Mouse (Mus musculus) liver, embryonic 15.5 days (tissue): ENCODE data around the gene Papss2. TPM values are rescaled to one million over a fixed set of nuclear protein-coding genes. Genes with fewer than 3 reads are reported as not detected.
A peak's percentile ranks its signal among the peaks of the same experiment; 100 is the strongest.

Experiments used
- ATAC-seq: fragments of 200-750 bp; cut with Nextera tagmentation; 2 replicates; pipeline ENCODE4 v1.8.0; 2017; ENCODE audit warnings: moderate number of reproducible peaks, mild to moderate bottlenecking, moderate library complexity; ENCODE audit not compliant: insufficient read depth
- H3K27ac ChIP-seq: fragments of 300-500 bp; sonication (generic); replicated peaks from 2 replicates; pipeline ENCODE4 v1.5.1; 2015; ENCODE audit warnings: mild to moderate bottlenecking, inconsistent platforms
- H3K27me3 ChIP-seq: fragments of 300-500 bp; sonication (generic); 2 replicates; pipeline ENCODE4 v1.6.1; 2015; ENCODE audit warnings: mild to moderate bottlenecking, inconsistent platforms
- H3K36me3 ChIP-seq: fragments of 300-500 bp; sonication (generic); replicated peaks from 2 replicates; pipeline ENCODE4 v1.6.1; 2015; ENCODE audit warnings: moderate library complexity, mild to moderate bottlenecking, inconsistent platforms
- H3K4me1 ChIP-seq: fragments of 300-500 bp; sonication (generic); replicated peaks from 2 replicates; pipeline ENCODE4 v1.6.1; 2015; ENCODE audit warnings: inconsistent platforms
- H3K4me2 ChIP-seq: fragments of 300-500 bp; sonication (generic); 2 replicates; pipeline ENCODE4 v1.6.1; 2015; ENCODE audit warnings: moderate library complexity, mild to moderate bottlenecking, inconsistent platforms
- H3K4me3 ChIP-seq: fragments of 300-500 bp; sonication (generic); replicated peaks from 2 replicates; pipeline ENCODE4 v1.5.1; 2015; ENCODE audit warnings: mild to moderate bottlenecking, inconsistent platforms
- H3K9ac ChIP-seq: fragments of 300-500 bp; sonication (generic); 2 replicates; pipeline ENCODE4 v1.6.1; 2015; ENCODE audit warnings: moderate library complexity, mild to moderate bottlenecking, inconsistent platforms
- H3K9me3 ChIP-seq: fragments of 300-500 bp; sonication (generic); replicated peaks from 2 replicates; pipeline ENCODE4 v1.6.1; 2016; ENCODE audit warnings: inconsistent platforms
- WGBS: fragments of 180-500 bp; shearing (Covaris S2); methylation state at CpG from one replicate; pipeline ENCODE4 v1.1.7; 2015; ENCODE audit warnings: mixed read lengths; ENCODE audit not compliant: insufficient replicate concordance; 5-methylcytosine and 5-hydroxymethylcytosine counted together
- polyA plus RNA-seq: library from polyadenylated mRNA; unstranded; fragments of >200 nt; fragmentation: Nextera tagmentation; extraction: Ambion mirVana; gene quantifications from 2 replicates; pipeline ENCODE4 v1.2.1, GENCODE M21; 2015

Papss2 gene
- polyA plus RNA-seq, 1 experiment from 2014 or later, result 5.9 TPM

DNA sequence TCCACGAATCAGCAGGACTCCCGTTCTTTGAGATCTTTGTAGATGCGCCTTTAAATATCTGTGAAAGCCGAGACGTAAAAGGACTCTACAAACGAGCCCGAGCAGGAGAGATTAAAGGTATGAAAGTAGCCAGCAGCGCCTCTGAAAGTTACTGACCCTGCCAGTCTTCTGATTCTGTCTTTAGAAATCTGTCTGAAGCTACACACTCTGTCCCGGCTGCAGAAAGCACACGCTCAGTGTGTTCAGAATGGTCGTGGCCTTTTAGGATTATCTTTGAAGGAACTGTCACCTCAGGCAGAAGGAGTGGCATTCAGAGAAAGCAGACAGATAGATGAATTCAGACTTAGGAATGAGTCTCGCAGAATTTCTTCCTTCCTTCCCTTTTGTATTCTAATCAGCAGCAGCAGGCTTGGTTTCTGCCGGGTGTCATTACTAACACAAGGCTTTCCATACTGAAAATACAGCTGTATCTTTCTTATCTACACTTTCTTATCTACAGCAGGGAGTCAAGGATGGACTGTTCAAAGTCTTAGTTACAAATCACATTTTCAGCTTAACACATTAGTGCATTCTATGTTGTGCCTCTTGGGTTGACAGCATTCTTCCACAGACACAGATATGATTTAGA, 42.8 kb downstream of the Papss2 start:
- peaks cover 22% of the 10 kb centered on the region for H3K4me1 ChIP-seq
- H3K27me3 ChIP-seq, result no peaks in the 10 kb centered on the region
- H3K9me3 ChIP-seq, result no peaks in the 10 kb centered on the region
- peaks cover 4% of the 10 kb centered on the region; the same call in 1 of the 2 replicates for H3K36me3 ChIP-seq
- ATAC-seq, result no peak
- H3K4me2 ChIP-seq, result peak overlapping the region; percentile 46; the same call in 1 of the 2 replicates
- 0 out of 2 replicates have a peak overlapping the region, but pooled peaks have one; percentile 78 for H3K27ac ChIP-seq
- H3K4me3 ChIP-seq, result no peak overlapping the region
- H3K9ac ChIP-seq, result no peak overlapping the region
- 26% methylated on average over 13 of the region's 13 CpGs for WGBS

DNA sequence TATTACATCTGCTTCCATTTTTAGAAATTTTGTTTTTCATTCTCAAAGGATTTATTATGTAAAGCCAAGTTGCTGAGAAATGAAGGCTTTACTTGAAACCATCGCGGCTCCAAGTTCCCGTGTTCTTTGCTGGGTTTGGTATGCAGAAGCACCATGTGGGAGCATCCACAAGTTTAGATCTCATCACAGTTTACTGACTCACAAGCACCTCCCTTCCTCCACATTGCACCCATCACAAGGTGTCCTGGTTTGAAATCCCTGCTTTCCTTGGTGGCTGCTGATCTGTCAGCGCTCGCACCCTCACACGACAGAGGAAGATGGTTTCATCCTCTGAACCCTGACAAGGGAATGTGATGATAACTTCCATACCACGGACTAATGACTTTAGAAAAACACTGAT, 45.9 kb downstream of the Papss2 start:
- ATAC-seq, result no peak
- H3K36me3 ChIP-seq, result peaks cover 8% of the 10 kb centered on the region; the same call in 1 of the 2 replicates
- 78% methylated on average over 7 of the region's 7 CpGs for WGBS

DNA sequence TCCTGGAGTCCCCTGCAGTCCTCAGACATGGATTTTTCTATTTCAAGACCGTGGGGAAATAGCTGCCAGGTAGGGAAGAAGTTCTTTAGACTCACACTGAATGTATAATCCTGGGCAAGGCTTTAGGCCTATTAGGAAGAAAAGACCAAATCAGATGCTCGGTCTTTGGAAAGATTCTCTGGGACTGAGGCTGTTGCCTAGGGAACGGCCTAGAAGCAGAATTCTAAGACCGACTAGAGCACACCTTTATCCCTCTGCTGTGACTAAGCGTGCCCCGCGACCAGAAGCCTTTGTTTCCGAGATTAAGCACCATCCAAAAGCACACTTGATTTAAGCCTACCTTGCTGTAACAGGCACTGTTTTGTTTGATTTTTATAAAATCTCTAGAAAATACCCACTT, 46.4 kb downstream of the Papss2 start:
- Histone ChIP-seq H3K27ac (no peak overlapping the region), H3K4me3 (no peak overlapping the region), H3K9me3 (no peaks in the 10 kb centered on the region), H3K4me2 (no peak overlapping the region), H3K9ac (no peak overlapping the region), H3K4me1 (peaks cover 19% of the 10 kb centered on the region), H3K27me3 (no peaks in the 10 kb centered on the region), H3K36me3 (peaks cover 8% of the 10 kb centered on the region; the same call in 1 of the 2 replicates)
- ATAC-seq, result no peak
- 78% methylated on average over 8 of the region's 8 CpGs for WGBS

More for the DNA sequence above, 45.9 kb downstream of the Papss2 start:
- no peak overlapping the region for H3K9ac ChIP-seq
- H3K4me3 ChIP-seq, result no peak overlapping the region
- no peak overlapping the region for H3K27ac ChIP-seq
- H3K4me1 ChIP-seq, result peaks cover 22% of the 10 kb centered on the region
- no peak overlapping the region for H3K4me2 ChIP-seq
- no peaks in the 10 kb centered on the region for H3K9me3 ChIP-seq
- no peaks in the 10 kb centered on the region for H3K27me3 ChIP-seq

DNA sequence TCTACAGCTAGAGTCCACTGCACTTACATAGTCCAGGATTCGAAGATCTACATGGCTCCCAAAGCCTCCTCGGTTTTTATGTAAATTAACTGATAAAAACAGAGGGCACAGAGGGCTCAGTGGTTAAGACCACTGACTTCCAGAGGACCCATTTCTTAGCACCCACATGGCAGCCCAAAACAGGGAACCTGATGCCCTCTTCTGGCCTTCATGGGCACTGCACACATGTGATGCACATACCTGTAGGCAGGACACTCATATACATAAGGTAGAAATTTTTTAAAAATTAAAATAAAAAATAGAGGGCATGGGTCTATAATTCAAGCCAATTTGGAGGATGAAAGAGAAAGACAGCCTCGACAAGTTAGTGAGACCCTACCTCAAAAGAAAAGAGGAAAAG, 48.1 kb downstream of the Papss2 start:
- Histone ChIP-seq H3K4me2 (no peak overlapping the region), H3K9ac (no peak overlapping the region), H3K9me3 (no peaks in the 10 kb centered on the region), H3K27me3 (no peaks in the 10 kb centered on the region), H3K4me3 (no peak overlapping the region), H3K4me1 (peaks cover 3% of the 10 kb centered on the region), H3K27ac (no peak overlapping the region), H3K36me3 (peaks cover 11% of the 10 kb centered on the region; the same call in 1 of the 2 replicates)
- no peak for ATAC-seq
- 69% methylated on average over 3 of the region's 3 CpGs for WGBS

DNA sequence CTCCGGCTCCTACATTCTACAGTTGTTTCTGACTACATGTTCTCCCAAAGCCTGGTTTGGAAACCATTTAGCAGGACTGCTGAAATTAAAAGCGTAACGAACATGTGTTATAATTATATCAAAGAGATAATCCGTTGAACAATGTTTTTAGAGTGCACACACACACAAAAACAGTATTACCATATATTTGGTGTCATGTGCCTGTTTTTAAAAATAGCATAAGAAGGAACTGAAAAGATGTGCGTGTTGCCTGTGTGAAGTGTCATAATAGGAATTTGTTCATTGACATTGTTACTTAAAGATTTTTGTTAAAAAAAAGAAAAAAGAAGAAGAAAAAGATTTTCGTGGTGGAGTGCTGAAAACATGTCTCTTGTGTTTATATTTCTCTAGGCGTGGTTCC, 50.3 kb downstream of the Papss2 start:
- no peaks in the 10 kb centered on the region for H3K9me3 ChIP-seq
- no peak overlapping the region for H3K4me3 ChIP-seq
- no peak overlapping the region for H3K4me2 ChIP-seq
- no peaks in the 10 kb centered on the region for H3K27me3 ChIP-seq
- WGBS, result 69% methylated on average over 7 of the region's 7 CpGs
- no peak for ATAC-seq
- no peak overlapping the region for H3K9ac ChIP-seq
- H3K27ac ChIP-seq, result no peak overlapping the region
- no peaks in the 10 kb centered on the region for H3K4me1 ChIP-seq
- H3K36me3 ChIP-seq, result peaks cover 11% of the 10 kb centered on the region; the same call in 1 of the 2 replicates

DNA sequence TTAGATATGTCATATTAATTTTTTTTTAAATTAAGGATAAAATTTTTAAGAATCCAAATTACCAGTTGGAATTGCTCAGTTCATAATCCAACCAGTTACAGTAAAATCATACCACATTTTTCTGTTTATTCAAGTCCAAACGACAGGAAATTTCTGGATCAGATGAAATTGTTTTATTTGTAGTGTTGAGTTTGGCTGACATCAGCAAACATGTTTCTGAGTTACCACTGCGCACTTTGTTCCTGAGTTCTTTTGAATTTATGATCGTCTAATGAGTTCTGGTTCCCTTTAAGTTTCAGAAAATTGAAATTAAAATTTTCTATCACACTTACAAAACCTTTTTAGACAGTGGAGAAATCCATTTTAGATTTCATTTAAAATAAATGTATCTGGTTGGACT, 50.8 kb downstream of the Papss2 start:
- no peak for ATAC-seq
- 71% methylated on average over 3 of the region's 3 CpGs for WGBS

DNA sequence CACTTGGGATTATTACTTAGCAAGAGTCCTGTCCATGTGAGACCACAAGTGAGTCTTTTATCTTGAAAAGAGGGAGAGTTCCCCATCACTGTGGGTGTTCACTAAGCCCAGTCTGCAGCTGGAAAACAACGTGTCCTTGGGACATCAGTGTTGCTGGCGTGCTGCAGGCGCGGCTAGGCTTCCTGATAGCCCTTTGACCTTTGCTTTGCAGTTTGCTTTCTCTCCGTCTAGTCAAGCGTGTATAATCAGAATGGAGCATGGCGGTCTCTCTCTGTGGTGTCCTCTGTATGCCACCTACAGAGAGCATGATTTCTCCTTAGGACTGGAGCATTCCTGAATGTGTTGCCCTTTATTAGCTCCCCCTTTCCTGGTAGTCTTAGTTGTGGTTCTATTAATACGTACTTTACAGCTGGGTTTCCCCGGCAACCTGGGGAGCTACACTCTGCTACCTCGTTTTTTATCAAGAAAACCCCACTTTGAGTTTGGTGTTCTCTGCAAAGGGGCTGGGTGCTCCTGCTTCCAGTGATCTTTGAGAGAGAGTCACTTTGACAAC, 52.5 kb downstream of the Papss2 start:
- Histone ChIP-seq H3K9ac (no peak overlapping the region), H3K36me3 (peaks cover 9% of the 10 kb centered on the region; the same call in 1 of the 2 replicates), H3K27me3 (no peaks in the 10 kb centered on the region), H3K4me2 (no peak overlapping the region), H3K4me1 (0 out of 2 replicates have a peak, but pooled peaks cover 3% of the 10 kb centered on the region), H3K4me3 (no peak overlapping the region), H3K27ac (peak overlapping the region; percentile 31), H3K9me3 (no peaks in the 10 kb centered on the region)
- WGBS, result 59% methylated on average over 10 of the region's 10 CpGs
- ATAC-seq, result peak; percentile 62; the same call in 1 of the 2 replicates

More for the DNA sequence above, 50.8 kb downstream of the Papss2 start:
- H3K27me3 ChIP-seq, result no peaks in the 10 kb centered on the region
- no peak overlapping the region for H3K9ac ChIP-seq
- no peak overlapping the region for H3K27ac ChIP-seq
- H3K4me3 ChIP-seq, result no peak overlapping the region
- H3K9me3 ChIP-seq, result no peaks in the 10 kb centered on the region
- H3K36me3 ChIP-seq, result peaks cover 11% of the 10 kb centered on the region; the same call in 1 of the 2 replicates
- no peak overlapping the region for H3K4me2 ChIP-seq
- H3K4me1 ChIP-seq, result no peaks in the 10 kb centered on the region

DNA sequence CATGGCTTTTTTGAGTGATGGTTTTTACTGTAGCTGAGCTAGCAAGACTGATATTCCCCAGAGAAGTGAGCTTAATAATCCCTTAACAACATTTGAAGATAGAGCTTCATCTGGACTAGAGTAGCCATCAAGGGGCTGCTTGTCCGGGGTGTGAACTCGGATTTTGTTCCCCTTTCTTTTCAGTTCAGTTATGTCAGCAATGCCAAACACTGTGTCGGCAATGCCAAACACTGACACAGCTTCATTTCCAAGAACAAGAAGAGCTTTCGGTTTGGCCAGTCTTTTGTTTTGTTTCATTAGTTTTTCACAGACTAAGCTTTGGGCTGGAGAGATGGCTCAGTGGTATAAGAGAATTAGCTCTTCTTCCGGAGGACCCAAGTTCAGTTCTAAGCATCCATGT, 55.5 kb downstream of the Papss2 start:
- 66% methylated on average over 5 of the region's 5 CpGs for WGBS
- no peaks in the 10 kb centered on the region for H3K27me3 ChIP-seq
- H3K4me2 ChIP-seq, result no peak overlapping the region
- ATAC-seq, result no peak
- no peaks in the 10 kb centered on the region for H3K9me3 ChIP-seq
- no peak overlapping the region for H3K27ac ChIP-seq
- 0 out of 2 replicates have a peak, but pooled peaks cover 3% of the 10 kb centered on the region for H3K36me3 ChIP-seq
- no peak overlapping the region for H3K4me3 ChIP-seq
- H3K9ac ChIP-seq, result no peak overlapping the region
- H3K4me1 ChIP-seq, result peaks cover 9% of the 10 kb centered on the region; the same call in 1 of the 2 replicates

DNA sequence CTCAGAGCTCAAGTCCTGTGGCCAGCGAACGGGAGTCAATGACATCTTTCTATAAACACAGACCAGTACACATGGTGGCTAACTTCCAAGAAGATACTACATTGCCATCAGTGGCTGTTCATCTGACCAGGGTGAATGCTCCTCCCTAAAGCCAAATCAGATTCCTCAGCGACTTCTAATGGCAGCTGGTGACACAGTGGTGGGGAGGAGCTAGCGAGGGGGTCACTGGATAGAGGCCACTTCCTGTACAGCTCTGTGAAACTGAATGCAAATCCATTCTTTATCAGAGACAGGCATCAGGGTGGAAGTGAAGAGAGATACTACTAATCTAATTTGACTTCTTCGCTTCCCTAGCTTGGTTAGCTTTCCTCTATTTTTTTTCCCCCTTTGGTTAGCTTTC, 57.5 kb downstream of the Papss2 start:
- Histone ChIP-seq H3K4me3 (no peak overlapping the region), H3K4me2 (no peak overlapping the region), H3K27ac (no peak overlapping the region), H3K9ac (no peak overlapping the region), H3K4me1 (peaks cover 9% of the 10 kb centered on the region; the same call in 1 of the 2 replicates), H3K36me3 (no peaks in the 10 kb centered on the region), H3K27me3 (no peaks in the 10 kb centered on the region), H3K9me3 (no peaks in the 10 kb centered on the region)
- ATAC-seq, result peak; percentile 47
- WGBS, result 49% methylated on average over 5 of the region's 5 CpGs

DNA sequence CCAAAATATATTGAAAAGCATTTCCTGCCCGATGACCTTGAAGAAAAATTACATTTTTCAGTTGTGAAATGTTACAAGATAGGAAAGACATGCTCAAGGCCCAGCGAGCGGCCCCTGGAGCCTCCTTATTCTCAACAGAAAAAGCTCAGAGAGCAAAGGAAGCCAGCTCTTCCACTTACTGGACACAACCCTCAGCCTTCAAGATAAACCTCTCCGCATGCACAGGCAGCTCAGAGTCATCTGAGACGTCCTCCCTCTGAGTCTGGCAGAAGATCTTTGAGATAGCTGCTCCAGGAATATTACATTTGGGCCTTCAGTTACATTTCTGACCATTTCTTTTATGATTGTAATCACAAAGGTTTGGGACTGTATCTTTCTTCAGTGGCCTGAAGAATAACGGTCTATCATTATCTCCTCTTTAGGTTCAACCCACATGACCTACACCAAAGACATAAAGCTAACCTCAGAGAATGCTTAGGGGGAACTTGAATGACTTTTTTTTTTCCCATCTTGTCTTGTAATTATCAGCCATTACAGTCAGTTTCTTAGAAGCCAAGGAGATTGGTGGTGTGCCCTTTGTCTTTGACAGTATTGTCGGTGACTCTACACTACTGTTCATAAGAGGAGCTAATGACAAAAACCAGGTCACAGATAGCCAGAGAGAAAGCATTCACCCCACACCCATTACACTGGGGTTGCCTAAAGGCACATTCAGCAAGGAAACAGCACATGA, 58.2 kb downstream of the Papss2 start:
- no peak overlapping the region for H3K4me3 ChIP-seq
- no peaks in the 10 kb centered on the region for H3K9me3 ChIP-seq
- H3K4me2 ChIP-seq, result no peak overlapping the region
- no peak for ATAC-seq
- no peaks in the 10 kb centered on the region for H3K36me3 ChIP-seq
- H3K27me3 ChIP-seq, result no peaks in the 10 kb centered on the region
- H3K4me1 ChIP-seq, result peaks cover 9% of the 10 kb centered on the region; the same call in 1 of the 2 replicates
- no peak overlapping the region for H3K9ac ChIP-seq
- no peak overlapping the region for H3K27ac ChIP-seq
- 32% methylated on average over 7 of the region's 7 CpGs for WGBS

DNA sequence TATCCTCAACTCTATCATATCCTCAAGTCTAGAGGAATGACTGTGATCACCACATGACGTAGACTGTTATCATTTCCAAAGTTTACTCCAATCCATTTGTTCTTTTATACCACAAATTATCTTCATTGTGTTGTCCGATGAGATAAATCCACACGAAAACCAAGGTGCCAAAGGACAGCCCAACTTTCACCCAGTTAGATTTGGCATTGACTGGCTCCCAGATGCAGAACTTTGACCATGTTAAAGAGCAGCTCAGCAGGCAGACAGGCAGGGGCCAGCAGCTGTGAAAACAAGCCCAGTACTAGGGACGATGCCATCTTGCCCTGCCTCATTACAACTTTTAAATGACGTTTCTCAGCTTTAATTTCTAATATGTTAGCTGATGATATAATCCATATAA, 63.8 kb downstream of the Papss2 start:
- H3K4me1 ChIP-seq, result no peaks in the 10 kb centered on the region
- H3K4me2 ChIP-seq, result no peak overlapping the region
- no peaks in the 10 kb centered on the region for H3K36me3 ChIP-seq
- WGBS, result 64% methylated on average over 5 of the region's 5 CpGs
- no peak overlapping the region for H3K9ac ChIP-seq
- H3K27me3 ChIP-seq, result no peaks in the 10 kb centered on the region
- no peak overlapping the region for H3K27ac ChIP-seq
- H3K9me3 ChIP-seq, result no peaks in the 10 kb centered on the region
- H3K4me3 ChIP-seq, result no peak overlapping the region
- ATAC-seq, result no peak
